Mouse (Mus musculus) heart, postnatal 0 days (tissue): ENCODE measurements at regions not wholly inside any gene's neighbourhood (a gene's known extent, or its start where the extent isn't known, plus 50 kb on each side); places are given as distances from the start of the nearest gene placed in this dataset.

ENCODE experiments used
- ATAC-seq: fragments of 200-750 bp; cut with Nextera tagmentation; 2 replicates; pipeline ENCODE4 v1.8.0; 2017; ENCODE audit warnings: low read depth, moderate number of reproducible peaks, moderate library complexity; ENCODE audit not compliant: insufficient read depth
- DNase-seq: peaks from one replicate; pipeline ENCODE4 v3.0.0-alpha.2; 2016; ENCODE audit warnings: low spot score
- H3K27ac ChIP-seq: fragments of 300-500 bp; sonication (generic); 2 replicates; pipeline ENCODE4 v1.5.1; 2014; ENCODE audit warnings: low read depth, mild to moderate bottlenecking
- H3K27me3 ChIP-seq: fragments of 300-500 bp; sonication (generic); 2 replicates; pipeline ENCODE4 v1.6.1; 2014; ENCODE audit warnings: low read length, mixed read lengths; ENCODE audit not compliant: control insufficient read depth, insufficient read depth
- H3K36me3 ChIP-seq: fragments of 300-500 bp; sonication (generic); replicated peaks from 2 replicates; pipeline ENCODE4 v1.6.1; 2014; ENCODE audit warnings: low read length, mixed read lengths; ENCODE audit not compliant: control insufficient read depth, insufficient read depth
- H3K4me1 ChIP-seq: fragments of 300-500 bp; sonication (generic); 2 replicates; pipeline ENCODE4 v1.6.1; 2014; ENCODE audit warnings: antibody characterized with exemption; ENCODE audit not compliant: control insufficient read depth, insufficient read depth
- H3K4me2 ChIP-seq: fragments of 300-500 bp; sonication (generic); 2 replicates; pipeline ENCODE4 v1.6.1; 2014; ENCODE audit warnings: low read depth, mild to moderate bottlenecking, low read length, moderate library complexity
- H3K4me3 ChIP-seq: fragments of 300-500 bp; sonication (generic); 2 replicates; pipeline ENCODE4 v1.5.1; 2014; ENCODE audit warnings: low read depth, low read length
- H3K9ac ChIP-seq: fragments of 300-500 bp; sonication (generic); replicated peaks from 2 replicates; pipeline ENCODE4 v1.6.1; 2014; ENCODE audit warnings: low read depth, low read length, mixed read lengths
- H3K9me3 ChIP-seq: fragments of 300-500 bp; sonication (generic); replicated peaks from 2 replicates; pipeline ENCODE4 v1.6.1; 2016; ENCODE audit warnings: low read length; ENCODE audit not compliant: control insufficient read depth
- CTCF ChIP-seq: IDR thresholded peaks from 2 replicates; pipeline ENCODE4 v1.5.1; 2016; ENCODE audit warnings: antibody characterized with exemption, control low read depth, low read depth
- EP300 ChIP-seq: IDR thresholded peaks from 2 replicates; pipeline ENCODE4 v1.6.1; 2016; ENCODE audit warnings: antibody characterized with exemption, low read depth
- WGBS: fragments of 180-500 bp; shearing (Covaris S2); extraction: QIAGEN DNeasy Blood & Tissue Kit; methylation state at CpG from one replicate; pipeline ENCODE4 v1.1.7; 2014; 5-methylcytosine and 5-hydroxymethylcytosine counted together

- WGBS = 79% methylated on average over 2 of the region's 2 CpGs
- no peak overlapping the region for H3K9ac ChIP-seq
- peaks cover 6% of the 10 kb centered on the region; the same call in 1 of the 2 replicates for H3K4me1 ChIP-seq
- DNase-seq (no peak), ATAC-seq (no peak)
- TF ChIP-seq CTCF (no peak), EP300 (no peak)
- H3K4me2 ChIP-seq = no peak overlapping the region
- H3K27me3 ChIP-seq = no peaks in the 10 kb centered on the region
- H3K27ac ChIP-seq = no peak overlapping the region
- H3K9me3 ChIP-seq = no peaks in the 10 kb centered on the region
- H3K36me3 ChIP-seq = no peaks in the 10 kb centered on the region
- H3K4me3 ChIP-seq = no peak overlapping the region
Observed at GRCm38 (mm10) chr16:93066821-93067220, 240.9 kb upstream of the Runx1 start.

GRCm38 (mm10) chr16:93061475-93062179 is 235.7 kb upstream of the Runx1 start:
- no peak overlapping the region for H3K4me3 ChIP-seq
- WGBS = 58% methylated on average over 4 of the region's 4 CpGs
- no peaks in the 10 kb centered on the region for H3K27me3 ChIP-seq
- H3K27ac ChIP-seq = no peak overlapping the region
- TF ChIP-seq CTCF (no peak), EP300 (no peak)
- H3K9ac ChIP-seq = no peak overlapping the region
- no peak overlapping the region for H3K4me2 ChIP-seq
- H3K9me3 ChIP-seq = no peaks in the 10 kb centered on the region
- no peaks in the 10 kb centered on the region for H3K4me1 ChIP-seq
- DNase-seq (no peak), ATAC-seq (no peak)
- H3K36me3 ChIP-seq = no peaks in the 10 kb centered on the region

DNA sequence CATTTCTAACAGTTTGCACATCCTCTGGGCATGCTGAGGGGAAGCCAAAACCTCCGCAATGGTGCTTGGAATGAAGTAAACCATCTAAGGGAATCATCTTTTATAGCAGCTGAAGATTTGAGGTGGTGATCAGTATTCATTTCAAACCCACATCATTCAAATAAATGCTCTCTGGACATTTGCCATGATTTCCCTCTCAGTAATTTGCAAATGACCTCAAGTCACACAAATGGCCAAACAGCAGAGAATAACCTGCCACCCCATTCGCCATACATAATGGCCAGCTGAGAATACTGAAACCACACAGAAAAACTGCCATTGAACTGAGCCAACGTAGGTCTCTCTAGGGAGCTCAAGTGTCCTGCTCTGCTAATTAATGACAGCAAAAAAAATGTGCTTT is 230.3 kb upstream of the Runx1 start:
- H3K27me3 ChIP-seq = no peaks in the 10 kb centered on the region
- H3K4me3 ChIP-seq = no peak overlapping the region
- H3K4me1 ChIP-seq = no peaks in the 10 kb centered on the region
- no peaks in the 10 kb centered on the region for H3K36me3 ChIP-seq
- no peak overlapping the region for H3K4me2 ChIP-seq
- no peak overlapping the region for H3K27ac ChIP-seq
- DNase-seq (no peak), ATAC-seq (no peak)
- TF ChIP-seq CTCF = no peak
- TF ChIP-seq EP300 = no peak
- no peak overlapping the region for H3K9ac ChIP-seq
- 75% methylated on average over 3 of the region's 3 CpGs for WGBS
- H3K9me3 ChIP-seq = no peaks in the 10 kb centered on the region

- Histone ChIP-seq H3K27ac (no peak overlapping the region), H3K4me3 (no peak overlapping the region), H3K4me1 (no peaks in the 10 kb centered on the region), H3K4me2 (no peak overlapping the region), H3K36me3 (no peaks in the 10 kb centered on the region), H3K9ac (no peak overlapping the region), H3K9me3 (no peaks in the 10 kb centered on the region), H3K27me3 (no peaks in the 10 kb centered on the region)
- TF ChIP-seq EP300 (no peak), CTCF (no peak)
- ATAC-seq (no peak), DNase-seq (no peak)
- 84% methylated on average over 4 of the region's 4 CpGs for WGBS
Observed at GRCm38 (mm10) chr16:93055545-93055944, 229.6 kb upstream of the Runx1 start.

GRCm38 (mm10) chr16:93051233-93051632 is 225.3 kb upstream of the Runx1 start:
- Histone ChIP-seq H3K27me3 (0 out of 2 replicates have a peak, but pooled peaks cover 5% of the 10 kb centered on the region), H3K36me3 (no peaks in the 10 kb centered on the region), H3K9ac (no peak overlapping the region), H3K27ac (no peak overlapping the region), H3K4me2 (no peak overlapping the region), H3K4me3 (no peak overlapping the region), H3K9me3 (no peaks in the 10 kb centered on the region), H3K4me1 (no peaks in the 10 kb centered on the region)
- ATAC-seq (no peak), DNase-seq (no peak)
- 58% methylated on average over 6 of the region's 6 CpGs for WGBS
- TF ChIP-seq CTCF (no peak), EP300 (no peak)

GRCm38 (mm10) chr16:93048418-93048932 is 222.5 kb upstream of the Runx1 start:
- WGBS = 80% methylated on average over 9 of the region's 9 CpGs
- H3K9me3 ChIP-seq = no peaks in the 10 kb centered on the region
- no peak overlapping the region for H3K27ac ChIP-seq
- TF ChIP-seq EP300 (no peak), CTCF (no peak)
- 0 out of 2 replicates have a peak, but pooled peaks cover 8% of the 10 kb centered on the region for H3K27me3 ChIP-seq
- no peak overlapping the region for H3K4me3 ChIP-seq
- ATAC-seq (no peak), DNase-seq (no peak)
- no peak overlapping the region for H3K4me2 ChIP-seq
- no peaks in the 10 kb centered on the region for H3K4me1 ChIP-seq
- H3K36me3 ChIP-seq = no peaks in the 10 kb centered on the region
- H3K9ac ChIP-seq = no peak overlapping the region
